Mouse (Mus musculus): ENCODE results near the gene Senp6.

- TF ChIP-seq POLR2A (IDR thresholded peaks at IDR 0.05; ENCODE audit: low read depth, low read length) (no peak), CTCF (IDR thresholded peaks at IDR 0.05; ENCODE audit: borderline replicate concordance, insufficient read depth, low read length) (no peak)
Observed at GRCm38 (mm10) chr9:80026581-80027021, 40.1 kb upstream of the Senp6 start.

All from embryonic fibroblast, embryonic 13.5 days (primary cell).